Mouse (Mus musculus) forebrain, embryonic 16.5 days (tissue): ENCODE results near the gene Selplg. TPM values are rescaled to one million over a fixed set of nuclear protein-coding genes. Genes with fewer than 3 reads are reported as not detected.

ENCODE experiments used
- ATAC-seq: fragments of 200-750 bp; cut with Nextera tagmentation; 2 replicates; pipeline ENCODE4 v1.8.0; 2017; ENCODE audit warnings: mild to moderate bottlenecking, moderate library complexity
- H3K27ac ChIP-seq: fragments of 300-500 bp; sonication (generic); 2 replicates; pipeline ENCODE4 v1.5.1; 2014; ENCODE audit warnings: low read length, control low read depth
- H3K27me3 ChIP-seq: fragments of 300-500 bp; sonication (generic); replicated peaks from 2 replicates; pipeline ENCODE4 v1.6.1; 2014; ENCODE audit warnings: low read length; ENCODE audit not compliant: control insufficient read depth, insufficient read depth
- H3K36me3 ChIP-seq: fragments of 300-500 bp; sonication (generic); 2 replicates; pipeline ENCODE4 v1.6.1; 2014; ENCODE audit not compliant: control insufficient read depth, insufficient read depth
- H3K4me1 ChIP-seq: fragments of 300-500 bp; sonication (generic); replicated peaks from 2 replicates; pipeline ENCODE4 v1.6.1; 2014; ENCODE audit warnings: low read length; ENCODE audit not compliant: control insufficient read depth, insufficient read depth
- H3K4me2 ChIP-seq: fragments of 300-500 bp; sonication (generic); 2 replicates; pipeline ENCODE4 v1.6.1; 2014; ENCODE audit warnings: mild to moderate bottlenecking, low read length, control low read depth
- H3K4me3 ChIP-seq: fragments of 300-500 bp; sonication (generic); replicated peaks from 2 replicates; pipeline ENCODE4 v1.5.1; 2014; ENCODE audit warnings: mild to moderate bottlenecking, low read length, control low read depth
- H3K9ac ChIP-seq: fragments of 300-500 bp; sonication (generic); replicated peaks from 2 replicates; pipeline ENCODE4 v1.6.1; 2014; ENCODE audit warnings: low read depth, low read length, control low read depth
- H3K9me3 ChIP-seq: fragments of 300-500 bp; sonication (generic); 2 replicates; pipeline ENCODE4 v1.6.1; 2016; ENCODE audit warnings: low read length; ENCODE audit not compliant: control insufficient read depth
- WGBS: fragments of 180-500 bp; shearing (Covaris S2); extraction: QIAGEN DNeasy Blood & Tissue Kit; methylation state at CpG from one replicate; pipeline ENCODE4 v1.1.7; 2014; 5-methylcytosine and 5-hydroxymethylcytosine counted together
- polyA plus RNA-seq: library from polyadenylated mRNA; unstranded; fragments of >200 nt; fragmentation: Nextera tagmentation; extraction: Ambion mirVana; gene quantifications from 2 replicates; pipeline ENCODE4 v1.2.1, GENCODE M21; 2015

The Selplg gene
- polyA plus RNA-seq, 1 experiment from 2014 or later: 1.8 TPM

DNA sequence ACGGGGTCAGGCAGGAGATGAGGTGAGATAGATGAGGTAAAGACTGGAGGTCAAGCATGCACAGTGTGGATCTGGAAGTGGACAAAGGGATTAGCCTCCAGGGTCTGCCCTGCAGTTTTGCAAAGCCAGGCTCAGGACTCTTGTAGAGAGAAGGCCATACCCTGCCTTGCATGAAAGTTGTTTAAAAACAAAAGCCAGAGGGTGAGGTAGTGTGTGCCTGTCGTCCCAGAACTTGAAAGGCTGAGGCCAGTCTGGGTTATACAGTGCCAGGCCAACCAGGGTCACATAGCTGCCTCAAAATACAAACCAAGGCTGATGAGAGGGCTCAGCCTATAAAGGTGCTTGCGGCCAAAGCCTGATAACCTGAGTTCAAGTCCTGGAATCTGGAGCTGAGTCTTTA lies 703 bp downstream of the Selplg start:
- Histone ChIP-seq H3K4me3 (no peak overlapping the region), H3K9ac (no peak overlapping the region), H3K27me3 (no peaks in the 10 kb centered on the region), H3K4me1 (no peaks in the 10 kb centered on the region), H3K27ac (no peak overlapping the region), H3K4me2 (no peak overlapping the region), H3K36me3 (no peaks in the 10 kb centered on the region), H3K9me3 (no peaks in the 10 kb centered on the region)
- 59% methylated on average over 3 of the region's 3 CpGs for WGBS
- no peak for ATAC-seq

DNA sequence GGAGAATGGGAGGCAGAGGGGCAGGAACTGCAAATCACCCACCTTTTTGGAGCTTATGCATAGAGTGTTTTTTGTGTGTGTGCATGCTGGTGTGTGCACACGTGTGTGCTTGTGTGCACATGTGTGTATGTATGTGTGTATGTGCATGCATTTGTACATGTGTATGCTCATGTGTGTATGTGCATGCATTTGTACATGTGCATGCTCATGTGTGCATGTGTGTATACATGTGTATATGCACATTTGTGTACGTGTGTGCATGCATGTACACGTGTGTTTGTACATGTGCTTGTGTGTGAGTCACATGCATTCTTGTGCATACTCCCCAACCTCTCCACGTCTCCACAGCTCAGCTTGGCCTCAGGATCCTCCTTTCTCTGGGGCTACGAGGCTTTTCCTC lies 1.6 kb downstream of the Selplg start:
- WGBS: 92% methylated on average over 5 of the region's 5 CpGs
- ATAC-seq: no peak
- H3K9me3 ChIP-seq: no peaks in the 10 kb centered on the region

DNA sequence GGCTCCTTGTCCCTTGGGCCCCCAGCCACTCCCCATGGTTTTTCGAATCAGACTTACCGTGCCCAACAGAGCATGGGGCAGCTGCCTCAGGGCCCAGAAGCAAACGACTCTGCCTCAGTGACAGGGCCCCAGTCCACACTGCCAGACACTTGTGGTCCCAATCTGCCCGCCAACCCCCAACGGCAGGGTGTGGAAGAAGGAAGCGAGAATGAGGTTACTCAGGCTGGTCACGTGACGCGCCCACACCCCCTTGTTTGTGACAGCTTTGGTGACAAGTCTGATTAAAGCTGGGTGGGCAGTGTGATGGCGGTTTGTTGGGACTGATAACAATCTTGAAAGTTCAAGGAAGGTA lies 2.2 kb downstream of the Selplg start:
- no peak overlapping the region for H3K4me3 ChIP-seq
- H3K4me2 ChIP-seq: no peak overlapping the region
- no peak for ATAC-seq
- no peaks in the 10 kb centered on the region for H3K9me3 ChIP-seq
- 79% methylated on average over 10 of the region's 10 CpGs for WGBS
- H3K9ac ChIP-seq: no peak overlapping the region
- H3K27ac ChIP-seq: no peak overlapping the region
- no peaks in the 10 kb centered on the region for H3K27me3 ChIP-seq
- H3K36me3 ChIP-seq: no peaks in the 10 kb centered on the region
- H3K4me1 ChIP-seq: no peaks in the 10 kb centered on the region

More for the DNA sequence above, 1.6 kb downstream of the Selplg start:
- H3K4me1 ChIP-seq: no peaks in the 10 kb centered on the region
- H3K27ac ChIP-seq: no peak overlapping the region
- H3K4me2 ChIP-seq: no peak overlapping the region
- H3K9ac ChIP-seq: no peak overlapping the region
- H3K27me3 ChIP-seq: no peaks in the 10 kb centered on the region
- no peak overlapping the region for H3K4me3 ChIP-seq
- no peaks in the 10 kb centered on the region for H3K36me3 ChIP-seq

DNA sequence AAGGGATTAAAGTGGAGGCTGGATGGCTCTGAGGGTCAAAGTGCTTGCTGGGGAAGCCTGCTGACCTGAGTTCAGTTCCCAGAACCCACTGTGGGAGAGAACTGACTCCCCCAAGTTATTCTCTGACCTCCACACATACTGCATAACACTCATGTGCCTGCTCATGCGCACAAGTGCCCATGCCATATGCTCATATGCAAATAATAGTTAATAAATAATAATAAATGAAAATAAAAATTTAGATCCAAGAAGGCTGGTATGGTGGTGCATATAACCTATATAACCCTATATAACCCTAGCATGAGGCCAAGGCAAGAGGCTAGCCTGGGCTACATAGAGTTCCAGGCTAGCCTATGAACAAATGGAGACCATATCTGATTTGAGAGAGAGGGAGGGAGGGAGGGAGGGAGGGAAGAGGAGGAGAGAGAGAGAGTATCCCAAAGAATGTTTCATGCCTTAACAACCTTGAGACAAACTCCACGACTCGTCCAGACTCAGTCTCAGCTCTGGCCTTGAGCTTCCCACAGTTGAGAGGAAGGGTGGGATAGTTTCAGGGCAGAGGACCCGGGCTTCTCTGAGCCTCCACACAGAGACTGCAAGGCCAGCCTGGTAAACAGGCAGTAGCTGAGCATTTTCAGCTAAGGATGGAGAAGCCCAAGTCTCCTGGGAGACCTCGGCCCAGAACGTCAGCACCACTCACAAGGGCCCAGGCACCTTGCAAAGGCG lies 2.7 kb downstream of the Selplg start:
- no peaks in the 10 kb centered on the region for H3K27me3 ChIP-seq
- 84% methylated on average over 7 of the region's 7 CpGs for WGBS
- H3K4me2 ChIP-seq: no peak overlapping the region
- no peak overlapping the region for H3K27ac ChIP-seq
- no peak for ATAC-seq
- no peaks in the 10 kb centered on the region for H3K9me3 ChIP-seq
- no peak overlapping the region for H3K9ac ChIP-seq
- H3K4me3 ChIP-seq: no peak overlapping the region
- no peaks in the 10 kb centered on the region for H3K4me1 ChIP-seq
- no peaks in the 10 kb centered on the region for H3K36me3 ChIP-seq

DNA sequence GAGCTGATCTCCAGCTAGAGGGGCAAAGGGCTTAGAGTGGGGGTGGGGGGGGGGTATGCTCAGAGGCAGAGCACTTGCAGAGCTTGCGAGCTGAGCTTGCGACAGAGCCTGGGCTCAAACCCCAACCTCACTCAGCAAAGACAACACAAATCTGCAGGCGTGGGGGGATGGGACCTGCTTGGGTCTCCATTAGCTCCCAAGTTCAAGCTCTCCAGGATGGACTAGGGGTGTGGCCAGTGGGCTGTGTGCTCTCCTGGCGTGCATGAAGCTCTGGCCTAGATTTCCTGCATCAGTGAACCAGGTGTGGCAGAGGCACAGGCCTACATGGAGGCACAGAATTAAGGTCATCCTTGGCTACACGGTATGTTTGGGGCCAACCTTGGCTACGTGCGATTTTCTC lies 4.0 kb downstream of the Selplg start:
- Histone ChIP-seq H3K4me2 (no peak overlapping the region), H3K4me3 (no peak overlapping the region), H3K4me1 (no peaks in the 10 kb centered on the region), H3K27ac (no peak overlapping the region), H3K9ac (no peak overlapping the region), H3K27me3 (no peaks in the 10 kb centered on the region), H3K36me3 (no peaks in the 10 kb centered on the region), H3K9me3 (no peaks in the 10 kb centered on the region)
- no peak for ATAC-seq
- WGBS: 61% methylated on average over 7 of the region's 7 CpGs

DNA sequence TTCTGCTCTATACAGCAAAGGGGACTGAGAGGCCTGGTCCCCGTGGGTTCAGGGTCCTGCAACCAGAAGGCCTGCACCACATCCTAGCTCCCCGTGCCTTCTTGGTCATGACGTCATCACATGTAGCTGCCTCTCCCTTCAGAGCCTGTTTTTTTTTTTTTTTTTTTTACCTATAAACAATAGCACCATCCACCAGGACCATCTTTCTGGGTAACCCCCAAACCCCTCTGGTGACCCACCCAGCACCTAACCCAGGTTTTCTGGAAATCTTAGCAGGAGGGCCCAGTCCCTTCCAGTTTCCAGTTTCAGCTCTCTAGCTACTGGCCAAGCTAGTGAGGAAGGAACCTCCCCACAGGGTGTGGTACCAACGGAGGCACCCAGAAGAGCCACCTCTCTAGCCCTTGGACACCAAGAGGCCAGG lies 4.4 kb downstream of the Selplg start:
- ATAC-seq: no peak
- Histone ChIP-seq H3K27ac (no peak overlapping the region), H3K27me3 (no peaks in the 10 kb centered on the region), H3K4me3 (no peak overlapping the region), H3K4me2 (no peak overlapping the region), H3K4me1 (no peaks in the 10 kb centered on the region), H3K9ac (no peak overlapping the region), H3K9me3 (no peaks in the 10 kb centered on the region), H3K36me3 (no peaks in the 10 kb centered on the region)
- WGBS: 63% methylated on average over 4 of the region's 4 CpGs

DNA sequence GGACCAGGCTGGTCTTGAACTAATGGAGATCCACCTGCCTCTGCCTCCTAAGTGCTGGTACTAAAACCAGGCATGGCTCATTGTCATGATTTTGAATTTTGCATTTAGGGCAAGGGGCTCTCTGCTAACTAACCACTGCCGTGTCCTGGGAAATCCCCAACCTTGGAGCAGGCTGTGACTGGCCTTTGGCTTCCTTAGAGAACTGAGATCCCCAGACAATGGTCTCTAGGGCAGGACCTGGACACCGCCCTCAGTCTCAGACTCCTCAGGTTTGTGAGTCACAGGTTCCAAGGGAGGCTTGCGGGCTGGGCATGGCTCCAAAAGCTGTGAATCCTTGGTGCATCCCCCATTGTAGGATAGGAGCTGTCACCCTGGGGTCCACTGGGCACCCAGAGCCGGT lies 5.8 kb downstream of the Selplg start:
- WGBS: 88% methylated on average over 4 of the region's 4 CpGs
- Histone ChIP-seq H3K27ac (no peak overlapping the region), H3K36me3 (no peaks in the 10 kb centered on the region), H3K27me3 (no peaks in the 10 kb centered on the region), H3K4me2 (no peak overlapping the region), H3K4me1 (no peaks in the 10 kb centered on the region), H3K4me3 (no peak overlapping the region), H3K9ac (no peak overlapping the region), H3K9me3 (no peaks in the 10 kb centered on the region)
- ATAC-seq: no peak

DNA sequence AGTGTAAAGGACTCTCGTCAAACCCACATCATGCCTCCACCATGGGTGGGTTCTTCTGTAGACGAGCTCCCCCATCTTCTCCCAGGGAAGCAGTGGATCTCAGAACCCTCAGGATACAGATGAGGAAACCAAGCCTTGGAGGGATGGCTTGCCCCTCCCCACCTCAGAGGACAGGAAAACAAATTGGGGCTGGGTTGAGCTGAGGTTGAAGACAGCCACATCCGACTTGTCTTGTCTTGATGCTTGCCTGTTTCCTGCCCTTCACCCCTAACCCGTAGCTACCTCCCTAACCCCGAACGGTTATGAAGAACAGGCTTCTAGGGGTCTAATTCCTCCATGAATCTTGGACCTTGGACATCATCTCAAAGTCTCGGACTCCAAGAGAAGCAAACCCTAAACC lies 6.9 kb downstream of the Selplg start:
- no peak overlapping the region for H3K4me3 ChIP-seq
- no peaks in the 10 kb centered on the region for H3K27me3 ChIP-seq
- H3K4me1 ChIP-seq: no peaks in the 10 kb centered on the region
- no peaks in the 10 kb centered on the region for H3K9me3 ChIP-seq
- no peaks in the 10 kb centered on the region for H3K36me3 ChIP-seq
- no peak for ATAC-seq
- H3K27ac ChIP-seq: no peak overlapping the region
- H3K9ac ChIP-seq: no peak overlapping the region
- 91% methylated on average over 7 of the region's 7 CpGs for whole genome bisulfite sequencing
- H3K4me2 ChIP-seq: no peak overlapping the region

DNA sequence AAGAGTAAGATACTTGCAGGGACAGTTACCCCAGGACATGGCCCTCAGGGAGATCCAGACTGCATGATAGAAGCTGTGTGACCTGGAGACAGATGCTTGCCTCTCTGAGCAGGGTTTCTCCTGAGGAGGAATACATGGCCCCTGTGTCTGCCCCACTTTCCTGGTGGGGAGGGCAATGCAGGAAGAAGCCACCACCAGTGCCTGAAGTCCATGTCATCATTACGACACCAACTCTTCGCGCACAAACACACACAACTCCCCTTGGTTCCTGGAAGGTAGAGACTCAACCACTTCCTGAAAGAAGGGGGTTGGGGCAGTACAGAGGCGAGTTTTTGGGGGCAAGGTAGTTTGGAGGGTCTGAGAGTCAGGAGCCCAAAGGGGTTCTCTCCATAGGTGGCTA lies 8.2 kb downstream of the Selplg start:
- H3K36me3 ChIP-seq: no peaks in the 10 kb centered on the region
- whole genome bisulfite sequencing: 86% methylated on average over 4 of the region's 4 CpGs
- no peak for ATAC-seq
- H3K27me3 ChIP-seq: no peaks in the 10 kb centered on the region
- H3K4me2 ChIP-seq: no peak overlapping the region
- no peak overlapping the region for H3K27ac ChIP-seq
- H3K9ac ChIP-seq: no peak overlapping the region
- no peaks in the 10 kb centered on the region for H3K9me3 ChIP-seq
- no peaks in the 10 kb centered on the region for H3K4me1 ChIP-seq
- H3K4me3 ChIP-seq: no peak overlapping the region

DNA sequence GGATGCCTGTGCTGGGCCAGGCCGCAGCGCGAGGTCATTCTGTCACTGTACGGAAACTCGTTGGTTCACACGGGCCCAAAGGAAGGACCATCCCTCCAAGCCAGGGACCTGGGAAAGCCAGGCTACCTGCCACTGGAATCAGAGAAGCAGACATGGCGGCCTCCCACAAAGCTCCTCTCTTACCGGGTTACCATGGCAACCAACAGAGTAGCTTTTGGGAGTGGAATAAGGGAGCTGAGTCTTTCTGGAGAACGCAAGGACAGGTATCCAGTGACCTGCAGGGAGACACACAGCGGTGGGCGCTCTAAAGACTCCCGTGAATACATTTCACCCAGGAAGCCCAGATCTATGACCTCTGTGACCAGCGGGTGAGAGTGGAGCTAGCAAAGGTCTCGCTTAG lies 13.9 kb downstream of the Selplg start:
- H3K9ac ChIP-seq: no peak overlapping the region
- 0 out of 2 replicates have a peak, but pooled peaks cover 3% of the 10 kb centered on the region for H3K4me1 ChIP-seq
- H3K4me2 ChIP-seq: no peak overlapping the region
- no peaks in the 10 kb centered on the region for H3K36me3 ChIP-seq
- no peak overlapping the region for H3K4me3 ChIP-seq
- no peaks in the 10 kb centered on the region for H3K27me3 ChIP-seq
- no peaks in the 10 kb centered on the region for H3K9me3 ChIP-seq
- no peak for ATAC-seq
- H3K27ac ChIP-seq: no peak overlapping the region
- WGBS: 67% methylated on average over 14 of the region's 14 CpGs
